Mouse (Mus musculus) forebrain, postnatal 0 days (tissue): Measurements from ENCODE around the gene Pmm2. TPM values are rescaled to one million over a fixed set of nuclear protein-coding genes. Genes with fewer than 3 reads are reported as not detected.
A peak's percentile ranks its signal among the peaks of the same experiment; 100 is the strongest.

Experiments
- ATAC-seq: fragments of 200-750 bp; cut with Nextera tagmentation; 2 replicates; pipeline ENCODE4 v1.8.0; 2017; ENCODE audit warnings: mild to moderate bottlenecking, moderate library complexity
- DNase-seq: peaks from one replicate; pipeline ENCODE4 v3.0.0-alpha.2; 2015
- H3K27ac ChIP-seq: fragments of 300-500 bp; sonication (generic); 2 replicates; pipeline ENCODE4 v1.5.1; 2014; ENCODE audit warnings: low read depth, mild to moderate bottlenecking, antibody characterized with exemption, low read length, moderate library complexity, mixed read lengths
- H3K27me3 ChIP-seq: fragments of 300-500 bp; sonication (generic); 2 replicates; pipeline ENCODE4 v1.6.1; 2014; ENCODE audit warnings: mild to moderate bottlenecking, low read length, mixed read lengths; ENCODE audit not compliant: insufficient read depth
- H3K36me3 ChIP-seq: fragments of 300-500 bp; sonication (generic); 2 replicates; pipeline ENCODE4 v1.6.1; 2014; ENCODE audit warnings: mild to moderate bottlenecking, moderate library complexity; ENCODE audit not compliant: insufficient read depth
- H3K4me1 ChIP-seq: fragments of 300-500 bp; sonication (generic); 2 replicates; pipeline ENCODE4 v1.6.1; 2014; ENCODE audit warnings: antibody characterized with exemption; ENCODE audit not compliant: insufficient read depth
- H3K4me2 ChIP-seq: fragments of 300-500 bp; sonication (generic); 2 replicates; pipeline ENCODE4 v1.6.1; 2014; ENCODE audit warnings: low read depth, mild to moderate bottlenecking, moderate library complexity
- H3K4me3 ChIP-seq: fragments of 300-500 bp; sonication (generic); 2 replicates; pipeline ENCODE4 v1.5.1; 2014; ENCODE audit warnings: low read depth, low read length, mixed read lengths
- H3K9ac ChIP-seq: fragments of 300-500 bp; sonication (generic); 2 replicates; pipeline ENCODE4 v1.6.1; 2014; ENCODE audit warnings: mild to moderate bottlenecking
- H3K9me3 ChIP-seq: fragments of 300-500 bp; sonication (generic); 2 replicates; pipeline ENCODE4 v1.6.1; 2016; ENCODE audit warnings: low read length
- CTCF ChIP-seq: sonication (generic); IDR thresholded peaks from 2 replicates; pipeline ENCODE4 v1.5.1; 2016; ENCODE audit warnings: antibody characterized with exemption, control low read depth, low read depth
- WGBS: fragments of 180-500 bp; shearing (Covaris S2); extraction: QIAGEN DNeasy Blood & Tissue Kit; methylation state at CpG from one replicate; pipeline ENCODE4 v1.1.7; 2014; 5-methylcytosine and 5-hydroxymethylcytosine counted together
- polyA plus RNA-seq: library from polyadenylated mRNA; unstranded; fragments of >200 nt; fragmentation: Nextera tagmentation; extraction: Ambion mirVana; gene quantifications from 2 replicates; pipeline ENCODE4 v1.2.1, GENCODE M21; 2015
- total RNA-seq: library from RNA; depleted of rRNA; stranded (reverse); fragments of >200 nt; gene quantifications from 2 replicates; pipeline ENCODE4 v1.2.3, GENCODE M21; 2014

Pmm2 gene
- total and polyA plus RNA-seq, 2 experiments from 2014 or later, result 27.3 to 32.0 TPM

- no peak overlapping the region for H3K4me2 ChIP-seq
- WGBS, result 89% methylated on average over 2 of the region's 2 CpGs
- H3K27ac ChIP-seq, result no peak overlapping the region
- no peaks in the 10 kb centered on the region for H3K9me3 ChIP-seq
- no peaks in the 10 kb centered on the region for H3K27me3 ChIP-seq
- H3K4me1 ChIP-seq, result no peaks in the 10 kb centered on the region
- ATAC-seq, result no peak
- no peak for DNase-seq
- no peak overlapping the region for H3K9ac ChIP-seq
- no peak for TF ChIP-seq CTCF
- H3K36me3 ChIP-seq, result peaks cover 75% of the 10 kb centered on the region
- H3K4me3 ChIP-seq, result no peak overlapping the region
Measured at GRCm38 (mm10) chr16:8656256-8656655, 18.8 kb downstream of the Pmm2 start.

DNA sequence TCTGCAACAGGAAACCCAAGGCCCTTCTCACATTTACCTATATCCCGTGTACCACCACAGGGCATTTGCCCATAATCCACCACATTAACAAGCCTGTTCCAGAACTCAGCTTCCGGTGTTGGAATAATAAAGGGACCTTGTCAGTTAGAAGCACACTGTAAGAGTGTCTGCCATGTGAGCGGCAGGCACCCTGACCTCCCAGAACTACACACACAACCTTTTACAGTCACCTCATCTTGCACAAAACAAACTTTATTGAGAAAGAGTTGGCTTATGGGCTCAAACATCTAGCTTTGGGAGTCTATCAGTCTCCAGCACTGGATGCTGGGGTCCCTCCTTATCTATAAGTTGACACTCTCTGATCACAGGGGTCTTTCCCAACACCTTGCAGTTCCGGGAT, 20.9 kb downstream of the Pmm2 start:
- peaks cover 75% of the 10 kb centered on the region for H3K36me3 ChIP-seq
- H3K9me3 ChIP-seq, result no peaks in the 10 kb centered on the region
- DNase-seq (no peak), ATAC-seq (no peak)
- no peak for TF ChIP-seq CTCF
- 78% methylated on average over 4 of the region's 4 CpGs for WGBS
- no peak overlapping the region for H3K4me2 ChIP-seq
- no peak overlapping the region for H3K4me3 ChIP-seq
- H3K9ac ChIP-seq, result no peak overlapping the region
- no peaks in the 10 kb centered on the region for H3K4me1 ChIP-seq
- H3K27me3 ChIP-seq, result no peaks in the 10 kb centered on the region
- no peak overlapping the region for H3K27ac ChIP-seq

- Histone ChIP-seq H3K4me1 (no peaks in the 10 kb centered on the region), H3K36me3 (peaks cover 76% of the 10 kb centered on the region), H3K4me2 (no peak overlapping the region), H3K27me3 (no peaks in the 10 kb centered on the region), H3K27ac (no peak overlapping the region), H3K9me3 (no peaks in the 10 kb centered on the region), H3K4me3 (no peak overlapping the region), H3K9ac (no peak overlapping the region)
- WGBS, result 92% methylated on average over 4 of the region's 4 CpGs
- TF ChIP-seq CTCF, result no peak
- DNase-seq (no peak), ATAC-seq (no peak)
Measured at GRCm38 (mm10) chr16:8658764-8659163, 21.3 kb downstream of the Pmm2 start.

- Histone ChIP-seq H3K4me2 (no peak overlapping the region), H3K9ac (no peak overlapping the region), H3K36me3 (peaks cover 50% of the 10 kb centered on the region), H3K27me3 (no peaks in the 10 kb centered on the region), H3K27ac (no peak overlapping the region), H3K4me1 (no peaks in the 10 kb centered on the region), H3K4me3 (no peak overlapping the region), H3K9me3 (no peaks in the 10 kb centered on the region)
- WGBS, result 81% methylated on average over 2 of the region's 2 CpGs
- TF ChIP-seq CTCF, result no peak
- DNase-seq, result no peak
- no peak for ATAC-seq
Measured at GRCm38 (mm10) chr16:8663022-8663421, 25.5 kb downstream of the Pmm2 start.

GRCm38 (mm10) chr16:8663606-8664539, 26.4 kb downstream of the Pmm2 start:
- Histone ChIP-seq H3K9me3 (no peaks in the 10 kb centered on the region), H3K36me3 (peaks cover 46% of the 10 kb centered on the region), H3K9ac (no peak overlapping the region), H3K27ac (no peak overlapping the region), H3K4me1 (0 out of 2 replicates have a peak, but pooled peaks cover 6% of the 10 kb centered on the region), H3K27me3 (no peaks in the 10 kb centered on the region), H3K4me2 (no peak overlapping the region), H3K4me3 (no peak overlapping the region)
- DNase-seq, result no peak
- ATAC-seq, result peak; percentile 50; the same call in 1 of the 2 replicates
- no peak for TF ChIP-seq CTCF
- 79% methylated on average over 24 of the region's 24 CpGs for WGBS

GRCm38 (mm10) chr16:8665367-8665766, 27.9 kb downstream of the Pmm2 start:
- ATAC-seq (no peak), DNase-seq (no peak)
- Histone ChIP-seq H3K9ac (no peak overlapping the region), H3K9me3 (no peaks in the 10 kb centered on the region), H3K36me3 (peaks cover 32% of the 10 kb centered on the region), H3K4me3 (no peak overlapping the region), H3K27ac (no peak overlapping the region), H3K4me2 (no peak overlapping the region), H3K27me3 (no peaks in the 10 kb centered on the region), H3K4me1 (peaks cover 15% of the 10 kb centered on the region)
- TF ChIP-seq CTCF, result no peak
- 87% methylated on average over 5 of the region's 5 CpGs for WGBS

DNA sequence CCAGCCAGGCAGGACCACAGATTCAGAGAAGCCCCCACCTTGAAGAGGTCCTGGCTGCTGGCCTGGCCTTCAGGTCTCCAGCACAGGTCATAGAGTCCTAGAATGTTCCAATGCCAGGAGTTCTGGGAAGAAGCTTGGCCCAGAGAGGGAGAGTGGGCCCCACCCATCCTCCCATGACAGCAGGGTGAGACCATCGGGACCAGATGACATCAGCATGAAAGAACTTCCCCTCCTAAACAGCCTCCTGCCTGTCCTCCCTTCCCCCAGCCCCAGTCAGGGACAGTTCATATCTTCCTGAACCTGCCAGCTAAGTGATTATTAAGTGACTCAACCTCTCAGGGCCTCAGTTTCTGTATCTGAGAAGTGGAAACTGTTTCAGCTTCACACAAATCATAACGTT, 29.0 kb downstream of the Pmm2 start:
- Histone ChIP-seq H3K9ac (no peak overlapping the region), H3K4me2 (no peak overlapping the region), H3K27me3 (no peaks in the 10 kb centered on the region), H3K36me3 (peaks cover 25% of the 10 kb centered on the region), H3K27ac (no peak overlapping the region), H3K4me1 (peaks cover 22% of the 10 kb centered on the region), H3K9me3 (no peaks in the 10 kb centered on the region), H3K4me3 (no peak overlapping the region)
- TF ChIP-seq CTCF, result no peak
- ATAC-seq (no peak), DNase-seq (no peak)
- 65% methylated on average over 2 of the region's 2 CpGs for WGBS
